Mouse (Mus musculus): ENCODE results near the gene Zfp790. TPM values are rescaled to one million over a fixed set of nuclear protein-coding genes. Genes with fewer than 3 reads are reported as not detected.
A peak's percentile ranks its signal among the peaks of the same experiment; 100 is the strongest.

Zfp790 gene
- 9.0 and 10.0 TPM in 2 replicates for polyA plus RNA-seq (2014; fragmentation: Nextera tagmentation; extraction: Ambion mirVana)

- DNase-seq (ENCODE audit: low spot score) = peak; percentile 83
- Histone ChIP-seq H3K36me3 (ENCODE audit: control insufficient read depth, insufficient read depth, low read length) (no peaks in the 10 kb centered on the region), H3K4me3 (ENCODE audit: low read depth, low read length) (peak within 1 kb of the TSS; percentile 77), H3K4me1 (replicated peaks; ENCODE audit: control insufficient read depth, insufficient read depth, low read length) (peaks cover 15% of the 10 kb centered on the region), H3K9ac (ENCODE audit: low read depth, low read length) (peak within 1 kb of the TSS; percentile 82), H3K27ac (ENCODE audit: low read depth, low read length) (peak within 1 kb of the TSS; percentile 79), H3K27me3 (replicated peaks; ENCODE audit: control insufficient read depth, insufficient read depth, low read length) (no peaks in the 10 kb centered on the region), H3K9me3 (ENCODE audit: control insufficient read depth, low read length) (no peaks in the 10 kb centered on the region), H3K4me2 (peak within 1 kb of the TSS; percentile 97)
- under 1% methylated on average over 26 of the region's 26 CpGs for WGBS
- peak; percentile 94 for ATAC-seq (replicated peaks; ENCODE audit: low FRiP score)
These were observed at the start of gene Zfp790 for GRCm38 (mm10) chr7:29815910-29816429. Gene Zfp790 (plus strand): TSS chr7:29816114.

- Histone ChIP-seq H3K9ac (ENCODE audit: low read depth, low read length) (peak overlapping the region; percentile 14), H3K27me3 (replicated peaks; ENCODE audit: control insufficient read depth, insufficient read depth, low read length) (no peaks in the 10 kb centered on the region), H3K36me3 (ENCODE audit: control insufficient read depth, insufficient read depth, low read length) (peaks cover 3% of the 10 kb centered on the region; the same call in 1 of the 2 replicates), H3K4me3 (ENCODE audit: low read depth, low read length) (peak overlapping the region; percentile 68), H3K4me1 (replicated peaks; ENCODE audit: control insufficient read depth, insufficient read depth, low read length) (peaks cover 8% of the 10 kb centered on the region), H3K9me3 (ENCODE audit: control insufficient read depth, low read length) (no peaks in the 10 kb centered on the region), H3K27ac (ENCODE audit: low read depth, low read length) (no peak overlapping the region), H3K4me2 (peak overlapping the region; percentile 90)
- ATAC-seq (replicated peaks; ENCODE audit: low FRiP score) = peak; percentile 54
- 5% methylated on average over 15 of the region's 15 CpGs for WGBS
- peak; percentile 78 for DNase-seq (ENCODE audit: low spot score)
These were observed 48.7 kb upstream of the Zfp790 start for GRCm38 (mm10) chr7:29767058-29767686.

- Histone ChIP-seq H3K9ac (ENCODE audit: low read depth, low read length) (peak within 1 kb of the TSS; percentile 70), H3K4me1 (replicated peaks; ENCODE audit: control insufficient read depth, insufficient read depth, low read length) (peaks cover 8% of the 10 kb centered on the region), H3K9me3 (ENCODE audit: control insufficient read depth, low read length) (no peaks in the 10 kb centered on the region), H3K4me3 (ENCODE audit: low read depth, low read length) (peak within 1 kb of the TSS; percentile 68), H3K36me3 (ENCODE audit: control insufficient read depth, insufficient read depth, low read length) (peaks cover 6% of the 10 kb centered on the region), H3K27ac (ENCODE audit: low read depth, low read length) (peak within 1 kb of the TSS; percentile 72), H3K4me2 (peak within 1 kb of the TSS; percentile 90), H3K27me3 (replicated peaks; ENCODE audit: control insufficient read depth, insufficient read depth, low read length) (no peaks in the 10 kb centered on the region)
- under 1% methylated on average over 32 of the region's 32 CpGs for WGBS
- ATAC-seq (replicated peaks; ENCODE audit: low FRiP score) = peak; percentile 93
- peak; percentile 85 for DNase-seq (ENCODE audit: low spot score)
These were observed 47.6 kb upstream of the Zfp790 start, which contains the start of gene Zfp84 for GRCm38 (mm10) chr7:29768090-29768900. Gene Zfp84 (plus strand): TSS chr7:29768552.

- Histone ChIP-seq H3K9ac (ENCODE audit: low read depth, low read length) (peak overlapping the region; percentile 70), H3K4me2 (peak overlapping the region; percentile 90)
- DNase-seq (ENCODE audit: low spot score) = no peak
These were observed 46.9 kb upstream of the Zfp790 start for GRCm38 (mm10) chr7:29768980-29769379.

GRCm38 (mm10) chr7:29773503-29773902 lies 42.4 kb upstream of the Zfp790 start:
- ATAC-seq (replicated peaks; ENCODE audit: low FRiP score) (no peak), DNase-seq (ENCODE audit: low spot score) (no peak)
- Histone ChIP-seq H3K36me3 (ENCODE audit: control insufficient read depth, insufficient read depth, low read length) (peaks cover 55% of the 10 kb centered on the region), H3K4me1 (replicated peaks; ENCODE audit: control insufficient read depth, insufficient read depth, low read length) (peaks cover 8% of the 10 kb centered on the region), H3K27me3 (replicated peaks; ENCODE audit: control insufficient read depth, insufficient read depth, low read length) (no peaks in the 10 kb centered on the region), H3K4me2 (no peak overlapping the region), H3K9me3 (ENCODE audit: control insufficient read depth, low read length) (peaks cover 3% of the 10 kb centered on the region), H3K27ac (ENCODE audit: low read depth, low read length) (no peak overlapping the region), H3K4me3 (ENCODE audit: low read depth, low read length) (no peak overlapping the region), H3K9ac (ENCODE audit: low read depth, low read length) (no peak overlapping the region)
- 93% methylated on average over 7 of the region's 7 CpGs for WGBS

More at GRCm38 (mm10) chr7:29768980-29769379, 46.9 kb upstream of the Zfp790 start:
- ATAC-seq (replicated peaks; ENCODE audit: low FRiP score) = no peak
- H3K9me3 ChIP-seq (ENCODE audit: control insufficient read depth, low read length) = no peaks in the 10 kb centered on the region
- H3K36me3 ChIP-seq (ENCODE audit: control insufficient read depth, insufficient read depth, low read length) = peaks cover 11% of the 10 kb centered on the region
- 6% methylated on average over 10 of the region's 10 CpGs for WGBS
- H3K4me1 ChIP-seq (replicated peaks; ENCODE audit: control insufficient read depth, insufficient read depth, low read length) = peaks cover 8% of the 10 kb centered on the region
- peak overlapping the region; percentile 68 for H3K4me3 ChIP-seq (ENCODE audit: low read depth, low read length)
- peak overlapping the region; percentile 47; the same call in 1 of the 2 replicates for H3K27ac ChIP-seq (ENCODE audit: low read depth, low read length)
- no peaks in the 10 kb centered on the region for H3K27me3 ChIP-seq (replicated peaks; ENCODE audit: control insufficient read depth, insufficient read depth, low read length)

- 98% methylated on average over 3 of the region's 3 CpGs for WGBS
These were observed 41.5 kb upstream of the Zfp790 start for GRCm38 (mm10) chr7:29774371-29774770.

GRCm38 (mm10) chr7:29776568-29776967 lies 39.3 kb upstream of the Zfp790 start:
- no peak overlapping the region for H3K9ac ChIP-seq (ENCODE audit: low read depth, low read length)
- no peaks in the 10 kb centered on the region for H3K4me1 ChIP-seq (replicated peaks; ENCODE audit: control insufficient read depth, insufficient read depth, low read length)
- H3K4me2 ChIP-seq = no peak overlapping the region
- DNase-seq (ENCODE audit: low spot score) (no peak), ATAC-seq (replicated peaks; ENCODE audit: low FRiP score) (no peak)
- no peak overlapping the region for H3K27ac ChIP-seq (ENCODE audit: low read depth, low read length)
- H3K4me3 ChIP-seq (ENCODE audit: low read depth, low read length) = no peak overlapping the region
- peaks cover 60% of the 10 kb centered on the region for H3K36me3 ChIP-seq (ENCODE audit: control insufficient read depth, insufficient read depth, low read length)
- H3K9me3 ChIP-seq (ENCODE audit: control insufficient read depth, low read length) = peaks cover 3% of the 10 kb centered on the region
- 95% methylated on average over 19 of the region's 19 CpGs for WGBS
- H3K27me3 ChIP-seq (replicated peaks; ENCODE audit: control insufficient read depth, insufficient read depth, low read length) = no peaks in the 10 kb centered on the region

More at GRCm38 (mm10) chr7:29774371-29774770, 41.5 kb upstream of the Zfp790 start:
- Histone ChIP-seq H3K9ac (ENCODE audit: low read depth, low read length) (no peak overlapping the region), H3K27ac (ENCODE audit: low read depth, low read length) (no peak overlapping the region), H3K4me3 (ENCODE audit: low read depth, low read length) (no peak overlapping the region), H3K4me2 (no peak overlapping the region), H3K4me1 (replicated peaks; ENCODE audit: control insufficient read depth, insufficient read depth, low read length) (peaks cover 7% of the 10 kb centered on the region), H3K27me3 (replicated peaks; ENCODE audit: control insufficient read depth, insufficient read depth, low read length) (no peaks in the 10 kb centered on the region), H3K36me3 (ENCODE audit: control insufficient read depth, insufficient read depth, low read length) (peaks cover 60% of the 10 kb centered on the region), H3K9me3 (ENCODE audit: control insufficient read depth, low read length) (peaks cover 3% of the 10 kb centered on the region)
- DNase-seq (ENCODE audit: low spot score) (no peak), ATAC-seq (replicated peaks; ENCODE audit: low FRiP score) (no peak)

- peaks cover 57% of the 10 kb centered on the region for H3K36me3 ChIP-seq (ENCODE audit: control insufficient read depth, insufficient read depth, low read length)
- H3K27me3 ChIP-seq (replicated peaks; ENCODE audit: control insufficient read depth, insufficient read depth, low read length) = no peaks in the 10 kb centered on the region
- DNase-seq (ENCODE audit: low spot score) = no peak
- H3K9me3 ChIP-seq (ENCODE audit: control insufficient read depth, low read length) = peaks cover 3% of the 10 kb centered on the region
- no peak overlapping the region for H3K27ac ChIP-seq (ENCODE audit: low read depth, low read length)
- no peak overlapping the region for H3K4me3 ChIP-seq (ENCODE audit: low read depth, low read length)
- no peak for ATAC-seq (replicated peaks; ENCODE audit: low FRiP score)
- H3K9ac ChIP-seq (ENCODE audit: low read depth, low read length) = no peak overlapping the region
- 97% methylated on average over 10 of the region's 10 CpGs for WGBS
- no peak overlapping the region for H3K4me2 ChIP-seq
- no peaks in the 10 kb centered on the region for H3K4me1 ChIP-seq (replicated peaks; ENCODE audit: control insufficient read depth, insufficient read depth, low read length)
These were observed 38.5 kb upstream of the Zfp790 start for GRCm38 (mm10) chr7:29777372-29777771.

Data from liver, embryonic 11.5 days (tissue).